Mouse (Mus musculus) kidney, postnatal 10 days (tissue): ENCODE measurements around the gene Gm11627.
"Not testable (repeated sequence)": the region's sequence is repeated elsewhere in the genome, so short reads cannot be mapped to it uniquely, and the experiment has no call there.

Experiments used
- DNase-seq: peaks from one replicate; pipeline ENCODE4 v3.0.0; 2021; ENCODE audit warnings: mixed read lengths

Gm11627 gene

DNA sequence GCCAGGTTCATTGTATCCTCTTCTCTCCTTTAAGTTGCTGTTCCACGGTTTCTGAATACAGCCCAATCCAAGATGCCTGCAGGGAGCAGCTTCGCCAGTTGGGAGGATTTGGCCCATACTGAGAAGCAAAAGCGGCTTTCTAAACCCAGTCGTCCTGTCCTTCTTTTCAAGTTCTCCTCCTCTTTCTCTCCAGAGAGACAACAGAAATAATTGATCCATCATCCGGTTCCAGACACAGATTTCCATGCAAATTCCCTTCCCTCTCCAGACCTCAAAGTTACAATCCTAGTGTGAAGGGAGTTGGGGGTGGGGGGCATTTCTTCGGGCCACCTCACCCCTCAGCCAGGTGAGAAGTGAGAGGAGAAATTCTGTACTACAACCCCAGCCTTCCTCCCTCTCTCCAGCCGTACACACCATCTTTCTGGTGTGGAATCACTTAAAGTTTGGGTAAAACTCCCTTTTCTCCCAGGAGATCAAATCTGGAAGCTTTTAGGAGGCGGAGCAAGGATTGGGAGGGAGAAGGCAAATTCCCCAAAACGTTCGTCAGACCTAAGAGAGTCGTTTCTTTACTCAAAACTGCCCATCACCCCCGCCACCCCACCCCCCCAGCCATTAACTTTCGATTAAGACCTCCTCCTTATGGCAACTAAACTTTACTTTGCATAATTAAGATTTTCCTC, 23.7 kb upstream of the Gm11627 start:
- DNase-seq, result no peak

DNA sequence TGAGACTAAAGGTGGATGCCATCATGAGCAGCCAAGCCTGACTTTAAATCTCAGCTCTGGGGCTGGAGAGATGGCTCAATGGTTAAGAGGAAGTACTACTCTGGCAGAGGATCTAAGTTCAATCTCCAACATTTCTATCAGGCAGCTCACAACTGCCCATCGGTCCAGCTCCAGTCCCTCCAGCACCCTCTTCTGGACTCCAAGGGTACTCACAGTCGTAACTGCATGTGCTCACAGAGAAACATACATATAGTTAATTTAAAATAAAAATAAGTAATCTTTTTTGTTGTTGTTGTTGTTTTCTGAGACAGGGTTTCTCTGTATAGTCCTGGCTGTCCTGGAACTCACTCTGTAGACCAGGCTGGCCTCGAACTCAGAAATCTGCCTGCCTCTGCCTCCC, 20.7 kb upstream of the Gm11627 start:
- DNase-seq, result no peak

DNA sequence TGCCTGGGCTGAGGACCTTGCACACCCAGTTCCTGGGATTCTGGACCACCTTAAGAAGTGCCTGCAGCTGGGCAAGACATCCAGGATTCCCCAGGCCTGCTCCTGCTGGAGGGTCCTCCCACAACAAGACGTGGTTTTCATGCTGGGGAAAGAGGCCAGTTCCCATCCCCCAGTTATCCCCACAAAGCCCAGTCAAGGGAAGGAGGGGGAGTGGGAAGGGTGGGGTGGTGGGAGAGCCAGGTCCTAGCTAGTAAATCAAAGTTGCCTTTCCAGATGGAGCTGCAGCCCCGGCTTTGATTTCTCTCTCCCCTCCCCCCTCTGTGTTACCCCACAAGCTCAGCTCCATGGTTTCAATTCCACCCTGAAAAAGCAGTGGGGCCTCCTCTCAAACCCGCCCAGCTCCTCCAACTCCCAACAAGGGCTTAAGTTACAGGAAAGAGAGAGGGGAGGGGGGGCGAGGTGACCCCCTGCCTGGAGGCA, 16.1 kb upstream of the Gm11627 start:
- peak; percentile 40 for DNase-seq

DNA sequence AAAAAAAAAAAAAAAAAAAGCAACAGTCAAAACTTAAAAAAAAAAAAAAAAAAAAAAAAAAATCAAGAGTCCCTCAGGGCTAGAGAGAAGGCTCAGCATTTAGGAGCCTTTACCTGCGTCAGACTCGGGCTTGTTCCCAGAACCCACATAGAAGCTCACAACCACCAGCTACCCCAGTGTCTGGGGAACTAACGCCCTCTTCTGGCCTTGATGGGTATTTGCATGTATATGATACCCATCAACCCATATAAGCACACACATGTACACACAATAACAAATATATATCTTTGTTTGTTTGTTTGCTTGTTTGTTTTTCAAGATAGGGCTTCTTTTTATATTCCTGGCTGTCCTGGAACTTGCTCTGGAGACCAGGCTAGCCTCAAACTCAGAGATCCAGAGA, 8.3 kb upstream of the Gm11627 start:
- no peak for DNase-seq

DNA sequence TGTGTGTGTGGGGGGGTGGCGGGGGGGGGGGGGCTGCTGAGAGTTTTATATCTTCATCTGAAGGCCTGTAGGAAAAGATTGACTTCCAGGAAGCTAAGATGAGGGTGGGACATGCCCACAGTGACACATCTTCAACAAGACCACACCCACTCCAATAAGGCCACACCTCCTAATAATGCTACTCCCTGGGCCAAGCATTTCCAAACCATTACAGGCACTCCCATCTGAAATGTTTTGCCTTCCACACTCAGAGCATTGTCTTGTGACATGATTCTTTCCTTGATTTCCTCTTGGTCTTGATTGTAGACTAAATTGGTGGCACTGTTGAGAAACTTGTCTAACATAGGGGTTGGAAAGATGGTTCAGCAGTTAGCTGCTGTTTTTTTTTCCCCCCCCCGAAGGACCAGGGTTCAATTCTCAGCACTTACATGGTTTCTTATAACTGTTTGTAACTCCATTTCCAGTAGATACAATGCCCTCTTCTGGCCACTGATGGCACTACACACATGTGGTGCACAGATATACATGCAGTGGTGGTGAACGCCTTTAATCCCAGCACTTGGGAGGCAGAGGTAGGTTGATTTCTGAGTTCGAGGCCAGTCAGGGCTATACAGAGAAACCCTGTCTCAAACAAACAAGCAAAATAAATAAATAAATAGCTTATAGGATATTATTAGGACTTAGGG, 7.3 kb upstream of the Gm11627 start:
- DNase-seq, result no peak

DNA sequence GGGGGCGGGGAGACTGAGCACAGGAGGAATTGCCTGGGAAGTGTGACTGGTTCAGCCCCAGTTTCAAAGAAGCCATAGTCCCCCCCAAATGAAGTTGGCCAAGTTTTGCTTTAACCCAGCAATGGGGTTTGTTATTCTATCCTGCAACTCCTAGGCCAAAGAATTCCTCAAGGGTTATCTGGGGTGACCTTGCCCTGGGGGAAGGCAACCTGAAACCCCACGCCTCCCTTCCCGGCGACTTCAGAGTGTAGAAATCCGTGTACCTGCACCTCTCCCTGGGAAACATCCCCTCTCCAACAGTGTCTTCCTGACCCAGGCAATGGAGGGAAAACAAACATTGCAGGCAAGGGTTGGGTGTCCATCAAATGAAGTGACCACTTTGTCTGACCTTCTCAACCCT, 3.5 kb upstream of the Gm11627 start:
- no peak for DNase-seq

DNA sequence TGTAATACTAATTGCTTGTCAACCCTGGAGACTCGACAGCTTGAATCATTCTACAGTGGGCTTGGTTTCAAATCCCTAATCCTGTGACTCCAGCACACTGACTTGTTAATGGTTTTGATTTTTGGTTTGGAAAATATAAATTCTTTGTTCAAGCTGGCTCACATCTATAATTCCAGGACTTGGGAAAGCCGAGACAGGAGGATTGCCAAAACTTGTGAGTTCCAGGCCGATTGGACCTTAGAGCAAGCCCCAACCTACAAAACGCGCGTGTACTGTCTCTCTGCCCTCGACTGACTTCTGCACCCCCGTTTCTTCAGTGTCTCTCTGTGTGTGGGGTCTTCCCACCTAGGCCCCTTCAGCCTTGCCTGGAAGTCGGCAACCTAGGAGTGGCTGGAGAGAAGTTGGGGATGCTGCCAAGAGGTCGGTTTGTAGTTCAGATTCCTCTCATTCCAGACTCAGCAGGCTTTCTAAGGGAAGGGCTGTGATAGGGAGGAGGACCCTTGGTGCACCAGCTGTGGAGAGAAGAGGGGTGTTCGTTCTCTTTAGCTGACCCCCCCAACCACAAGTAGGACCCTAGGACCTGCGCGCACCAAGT, 2.9 kb upstream of the Gm11627 start:
- DNase-seq, result peak; percentile 79

DNA sequence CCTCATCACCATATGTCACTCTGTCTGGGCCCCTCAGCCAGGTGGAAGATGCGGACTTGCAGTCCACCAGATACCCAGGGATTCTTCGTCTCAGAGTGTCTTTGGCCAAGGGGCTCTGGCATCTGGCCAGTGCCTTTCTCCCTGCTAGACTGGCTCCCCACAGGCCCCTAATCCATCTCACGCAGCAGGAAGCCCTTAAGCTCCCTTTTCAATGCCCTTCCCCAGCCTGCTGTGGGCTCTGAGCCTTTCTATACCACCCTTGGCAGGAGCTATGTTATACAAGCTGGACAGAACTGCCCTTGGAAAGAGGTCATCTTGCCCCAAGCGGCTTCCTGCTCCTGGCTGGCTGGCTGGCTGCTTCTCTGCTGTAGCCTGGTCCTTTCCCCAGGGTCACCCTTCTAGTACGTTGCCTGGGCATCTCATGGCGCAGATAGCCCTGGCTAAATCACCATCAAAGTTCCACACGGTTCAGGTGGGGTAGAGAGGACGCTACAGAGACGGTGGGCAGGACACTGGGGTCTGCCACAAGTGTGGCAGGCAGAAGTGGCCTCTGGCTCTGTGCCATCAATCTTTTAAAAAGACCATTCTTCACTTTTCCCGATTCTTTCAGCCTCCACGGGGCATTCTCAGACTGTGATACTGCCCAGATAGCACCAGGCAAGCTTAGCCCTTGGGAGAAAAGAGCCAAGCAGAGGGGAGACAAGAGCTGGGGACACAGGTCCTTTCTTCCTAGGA, 2.2 kb upstream of the Gm11627 start:
- peak; percentile 42 for DNase-seq

DNA sequence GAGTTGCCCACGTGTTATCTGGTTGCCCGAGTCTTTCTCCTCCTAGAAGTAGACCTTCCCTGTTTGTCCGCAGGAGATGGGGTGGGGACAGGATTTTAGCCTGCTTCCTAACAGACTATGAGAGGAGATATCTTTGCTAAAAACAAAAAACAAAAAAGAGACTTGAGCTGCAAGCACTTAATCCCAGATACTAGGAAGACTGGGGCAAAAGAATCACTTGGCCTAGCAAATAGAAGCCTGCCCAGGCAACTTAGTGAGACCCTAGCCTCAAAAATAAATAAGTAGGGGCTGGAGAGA, 721 bp upstream of the Gm11627 start:
- DNase-seq, result no peak

DNA sequence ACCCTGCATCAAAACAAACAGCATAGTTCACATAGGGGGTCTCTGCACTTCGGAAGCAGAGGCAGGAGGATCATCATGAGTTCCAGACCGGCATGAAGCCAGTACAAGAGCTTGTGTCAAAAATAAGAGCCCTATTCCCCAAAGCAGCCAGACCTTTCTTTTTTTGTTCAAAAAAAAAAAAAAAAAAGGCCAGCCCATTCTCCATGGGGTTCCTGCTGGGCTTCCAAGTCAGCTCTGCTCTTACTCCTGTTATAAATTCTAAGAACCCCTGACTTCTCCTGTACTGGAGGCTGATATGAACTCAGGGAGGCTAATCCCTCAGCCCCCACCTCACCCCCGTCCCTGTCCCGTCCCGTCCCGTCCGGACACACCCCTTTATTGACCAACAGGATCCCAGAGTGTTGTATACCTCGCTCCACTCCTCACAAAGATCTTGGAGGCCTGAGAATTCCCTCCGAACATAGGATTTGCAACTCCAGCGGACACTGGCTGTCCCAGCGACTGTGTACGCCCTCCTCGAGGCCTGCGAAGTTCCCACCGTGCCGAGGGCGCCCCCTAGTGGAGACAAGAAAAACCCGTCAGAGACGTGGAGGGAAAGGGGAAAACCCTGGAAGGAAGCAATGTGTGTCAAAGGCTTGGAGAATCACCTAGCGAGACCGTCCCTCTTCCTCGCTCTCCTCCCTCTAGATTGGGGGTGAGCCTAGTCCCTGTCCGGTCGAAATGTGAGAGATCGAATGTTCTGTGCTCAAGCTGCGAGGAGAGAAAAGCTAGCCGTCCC, 731 bp downstream of the Gm11627 start:
- peak; percentile 93 for DNase-seq

DNA sequence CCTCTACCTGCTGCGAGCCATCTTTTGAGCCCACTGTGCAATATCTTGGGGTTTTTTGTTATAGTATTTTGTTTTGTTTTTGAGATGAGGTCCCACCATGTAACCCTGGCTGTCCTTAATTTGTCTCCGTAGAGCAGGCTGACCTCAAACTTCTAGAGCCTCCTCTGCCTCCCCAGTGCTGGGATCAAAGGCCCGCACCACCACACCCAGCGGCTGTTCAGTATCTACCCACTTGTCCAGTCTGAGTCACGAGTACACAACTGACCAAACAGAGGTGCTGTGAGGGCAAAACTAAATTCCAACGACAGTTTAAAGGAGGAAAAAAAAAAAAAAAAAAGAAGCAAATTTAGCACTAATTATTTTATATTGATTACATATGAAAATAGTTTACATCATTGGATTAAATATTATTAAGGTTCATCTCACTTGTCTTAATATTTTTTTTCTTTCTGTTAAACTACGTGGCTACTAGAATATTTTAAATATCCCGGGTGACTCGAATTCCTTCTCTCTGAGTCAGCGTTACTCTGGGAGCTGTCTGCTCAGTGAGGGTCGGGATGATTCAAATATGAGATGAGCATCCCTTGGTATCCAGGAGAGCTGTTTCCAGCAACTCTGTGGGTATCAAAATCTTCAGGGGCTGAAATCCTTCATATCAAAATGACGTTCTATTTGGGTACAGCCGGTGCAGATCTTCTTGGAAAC, 3.1 kb downstream of the Gm11627 start:
- no peak for DNase-seq

DNA sequence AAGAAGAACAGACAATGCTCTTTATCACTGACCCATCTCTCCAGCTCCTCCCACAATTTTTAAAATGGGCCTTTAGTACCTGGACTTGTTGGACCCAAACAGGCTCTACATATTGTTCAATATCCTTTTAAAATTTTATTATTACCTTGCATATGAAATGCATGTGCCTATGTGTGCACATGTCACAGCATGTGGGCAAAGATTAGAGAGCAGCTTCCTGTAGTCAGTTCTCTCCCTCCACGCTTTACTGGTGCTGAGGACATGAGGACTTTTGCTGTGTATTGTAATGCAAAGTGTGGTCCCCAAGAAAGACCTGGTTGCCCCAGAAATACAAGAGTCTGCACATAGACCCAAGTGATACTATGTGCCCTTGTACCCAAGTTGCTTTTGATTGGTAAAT, 4.2 kb downstream of the Gm11627 start:
- no peak for DNase-seq

DNA sequence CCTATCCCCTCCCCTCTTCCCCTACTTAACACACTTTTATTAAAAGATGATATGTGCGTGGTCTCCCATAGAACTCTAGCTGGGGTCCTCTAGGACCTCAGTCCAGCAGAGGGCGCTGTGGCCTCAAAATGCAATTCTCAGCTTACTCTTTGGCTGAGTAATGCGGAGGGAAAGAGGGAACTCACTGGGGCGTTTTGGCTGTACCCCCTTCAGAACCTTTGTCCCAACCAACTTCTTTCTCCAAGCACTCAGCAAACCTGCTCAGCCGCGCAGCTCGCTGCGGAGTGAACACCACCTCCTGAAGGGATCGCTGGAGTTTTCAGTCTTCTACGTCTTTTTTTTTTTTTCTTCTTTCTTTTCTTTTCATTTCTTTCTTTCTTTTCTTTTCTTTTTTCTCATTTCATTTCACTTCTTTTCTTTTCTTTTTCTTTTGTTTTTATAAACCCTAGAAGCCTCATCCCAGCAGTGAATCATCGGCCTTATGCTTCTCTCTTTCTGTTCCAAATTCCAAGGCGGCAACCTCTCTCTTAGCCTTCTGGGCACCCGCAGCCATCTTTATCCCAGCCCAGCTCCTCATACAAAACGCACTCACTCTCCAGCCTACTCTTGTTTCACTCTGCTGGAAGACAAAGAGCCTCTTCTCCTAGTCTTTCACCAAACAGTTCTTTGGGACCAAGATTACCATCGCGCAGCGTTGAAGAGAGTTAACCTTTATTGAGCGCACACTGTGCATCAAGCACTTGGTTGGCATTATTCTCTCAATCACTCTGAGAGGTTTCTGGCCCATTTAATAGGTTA, 6.2 kb downstream of the Gm11627 start:
- DNase-seq, result peak; percentile 94

DNA sequence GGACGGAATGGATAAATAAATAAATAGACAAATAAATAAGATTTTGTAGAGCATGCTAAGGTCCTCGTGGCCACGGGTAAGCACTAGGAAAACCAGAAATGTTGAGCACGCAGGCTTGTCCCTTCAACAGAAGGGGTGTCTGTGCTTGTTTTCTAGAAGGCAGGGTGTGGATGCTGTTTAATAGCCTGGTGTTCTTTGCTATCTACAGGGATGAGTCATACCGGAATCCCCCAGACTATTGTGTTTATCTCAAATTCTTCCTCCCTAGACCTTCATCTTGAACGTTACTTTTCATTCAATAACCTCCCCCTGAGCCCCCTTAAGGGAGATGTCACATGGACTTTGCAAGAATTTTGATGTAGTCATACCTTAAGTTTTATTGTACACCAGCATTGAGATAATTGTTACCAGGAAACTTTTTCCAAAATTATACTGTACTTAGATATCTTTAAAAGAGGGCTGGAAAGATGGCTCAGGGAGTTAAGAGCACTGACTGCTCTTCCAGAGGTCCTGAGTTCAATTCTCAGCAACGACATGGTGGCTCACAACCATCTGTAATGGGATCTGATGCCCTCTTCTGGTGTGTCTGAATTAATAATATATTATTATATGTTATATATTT, 10.4 kb downstream of the Gm11627 start:
- no peak for DNase-seq

DNA sequence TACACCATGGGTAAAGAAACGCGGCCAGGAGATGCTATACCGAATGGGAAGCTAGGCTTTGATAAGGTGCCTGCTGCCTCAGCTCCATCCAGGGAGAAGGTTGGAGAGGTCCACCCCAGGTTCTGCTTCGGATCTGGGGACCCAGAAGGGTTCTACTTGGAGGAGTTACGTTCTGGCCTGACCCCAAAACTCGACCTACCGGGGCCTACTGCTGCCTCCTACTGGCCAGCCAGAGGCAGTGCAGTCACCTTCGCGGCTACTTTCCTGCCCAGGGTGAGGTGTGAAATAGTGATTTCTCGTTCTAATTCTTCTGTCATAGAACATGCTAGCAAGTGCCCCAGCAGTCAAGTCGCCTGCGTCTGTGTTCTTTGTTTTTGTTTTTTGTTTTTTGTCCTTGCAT, 11.1 kb downstream of the Gm11627 start:
- no peak for DNase-seq

DNA sequence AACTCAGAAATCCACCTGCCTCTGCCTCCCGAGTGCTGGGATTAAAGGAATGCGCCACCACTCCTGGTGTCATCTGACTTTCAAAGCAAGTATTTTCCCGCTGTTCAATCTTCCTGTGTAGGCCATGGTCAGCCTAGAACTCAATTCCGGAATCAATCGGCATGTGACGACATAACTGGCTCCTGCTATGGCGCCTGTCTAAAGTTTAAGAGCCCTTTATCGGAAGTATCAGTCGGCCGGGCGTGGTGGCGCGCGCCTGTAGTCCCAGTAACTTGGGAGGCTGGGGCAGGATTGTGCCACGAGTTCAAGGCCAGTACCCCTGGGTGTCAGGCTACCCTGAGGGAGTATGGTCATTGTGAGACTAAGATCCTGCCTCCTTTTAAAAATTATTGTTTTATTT, 11.5 kb downstream of the Gm11627 start:
- DNase-seq, result no peak

DNA sequence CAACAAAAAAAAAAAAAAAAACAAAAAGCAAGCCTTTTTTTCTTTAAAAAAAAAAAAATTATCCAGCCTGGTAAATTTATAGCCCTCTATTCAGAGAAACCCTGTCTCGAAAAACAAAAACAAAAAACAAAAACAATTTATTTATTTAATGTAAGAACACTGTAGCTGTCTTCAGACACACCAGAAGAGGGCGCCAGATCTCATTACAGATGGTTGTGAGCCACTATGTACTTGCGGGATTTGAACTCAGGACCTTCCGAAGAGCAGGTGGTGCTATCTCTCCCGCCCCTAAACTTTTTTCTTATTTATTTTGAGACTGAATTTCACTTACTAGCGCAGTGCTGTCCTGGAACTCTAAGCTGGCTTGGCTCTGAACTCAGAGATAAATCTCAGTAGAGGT, 12.1 kb downstream of the Gm11627 start:
- no peak for DNase-seq

DNA sequence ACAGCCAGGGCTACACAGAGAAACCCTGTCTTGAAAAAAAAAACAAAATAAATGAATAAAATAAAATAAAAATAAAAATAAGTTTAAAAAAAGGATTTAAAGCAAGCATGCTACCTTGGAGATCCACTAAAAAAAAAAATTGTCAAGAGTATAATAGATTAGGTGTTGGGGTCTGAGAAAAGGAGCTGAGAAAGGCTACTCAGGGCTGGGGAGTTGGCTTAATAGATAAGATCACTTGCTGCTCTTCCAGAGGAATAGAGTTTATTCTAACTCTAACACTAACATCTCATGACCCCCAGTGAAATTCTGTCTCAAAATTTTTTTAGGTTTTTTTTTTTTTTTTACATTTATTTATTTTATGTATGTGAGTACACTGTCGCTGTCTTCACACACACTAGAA, 13.0 kb downstream of the Gm11627 start:
- no peak for DNase-seq

DNA sequence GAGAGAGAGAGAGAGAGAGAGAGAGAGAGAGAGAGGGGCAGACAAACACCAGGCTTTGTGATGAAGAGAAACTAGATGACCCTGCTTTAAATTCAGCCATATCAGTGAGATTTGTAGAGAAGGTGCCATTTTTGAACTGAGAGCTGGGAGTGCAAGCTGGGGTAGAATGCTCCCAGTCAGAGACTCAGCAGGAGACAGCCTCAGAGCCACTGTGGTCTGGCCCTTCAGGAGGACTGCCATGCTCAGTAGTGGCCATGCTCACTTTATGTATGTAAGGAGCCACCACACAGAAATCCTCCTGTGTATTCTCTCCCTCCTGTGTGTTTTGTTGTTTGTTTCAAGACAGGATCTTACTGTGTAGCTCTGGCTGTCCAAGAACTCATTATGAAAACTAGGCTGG, 13.5 kb downstream of the Gm11627 start:
- no peak for DNase-seq

DNA sequence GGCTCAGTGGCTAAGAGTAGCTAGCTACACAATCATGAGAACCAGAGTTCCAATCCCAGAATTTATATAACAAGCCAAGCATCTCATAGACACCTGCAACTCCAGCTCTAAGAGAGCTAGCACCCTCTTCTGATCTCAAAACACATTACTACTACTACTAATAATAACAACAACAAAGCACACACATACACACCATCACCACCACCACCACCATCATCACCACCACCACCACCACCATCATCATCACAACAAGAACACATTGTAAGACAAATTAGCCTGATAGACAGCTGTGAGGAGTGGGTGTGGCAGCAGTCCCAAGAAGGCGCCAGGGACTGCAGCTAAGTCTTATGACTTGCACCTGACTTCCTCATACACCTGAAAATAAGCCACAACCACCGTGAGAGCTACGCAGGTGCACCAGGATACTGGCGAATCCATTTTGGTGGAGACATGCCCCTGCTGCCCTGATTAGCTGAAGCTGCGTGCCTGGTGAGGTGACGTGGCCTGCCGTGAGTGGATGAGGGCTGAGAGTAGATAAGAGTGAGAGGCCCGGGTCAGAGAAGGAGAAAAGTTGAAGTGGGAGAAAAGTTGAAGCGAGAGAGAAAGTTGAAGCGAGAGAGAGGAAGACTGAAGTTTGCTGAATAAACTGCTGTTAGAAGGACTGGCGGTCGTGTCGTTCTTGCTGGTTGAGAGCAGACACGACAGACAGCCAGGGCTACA, 14.1 kb downstream of the Gm11627 start:
- DNase-seq, result not testable (repeated sequence)
